Mouse (Mus musculus) liver, adult 2 months (tissue): Measurements from ENCODE around the gene Mlh3.

Source experiments
- CTCF ChIP-seq: fragments of 200-500 bp; IDR thresholded peaks from 2 replicates; pipeline ENCODE4 v1.5.1; 2011; ENCODE audit warnings: low read depth, low read length, control low read depth
- POLR2A ChIP-seq: fragments of 200-500 bp; IDR thresholded peaks from 2 replicates; pipeline ENCODE4 v1.6.1; 2011; ENCODE audit warnings: low read length, control low read depth; ENCODE audit not compliant: insufficient read depth; ENCODE audit errors: extremely low read depth

GRCm38 (mm10) chr12:85200929-85201829 lies 69.2 kb downstream of the Mlh3 start:
- TF ChIP-seq CTCF (no peak), POLR2A (no peak)
